ENCODE assay signal across 8 mouse cellular contexts in genomic region chr8:83893915-83894314, GRCm38 (mm10). TPM values are rescaled to one million over a fixed set of nuclear protein-coding genes. Genes with fewer than 3 reads are reported as not detected.
A peak's percentile ranks its signal among the peaks of the same experiment; 100 is the strongest.
DNase-seq lines count a peak whose midpoint lies in the region; ATAC-seq and TF ChIP-seq lines count a peak whose summit lies in the region.

No protein-coding gene starts in this region.

- peaks cover 17% of the 10 kb centered on the region for H3K27me3 ChIP-seq in Patski
- H3K27me3 ChIP-seq in liver, embryonic 11.5 days (replicated peaks; ENCODE audit: control insufficient read depth, insufficient read depth, low read length): peaks cover 27% of the 10 kb centered on the region

- no peak overlapping the region for H3K27ac ChIP-seq in liver, embryonic 11.5 days (ENCODE audit: low read depth, low read length)

- no peak overlapping the region for H3K4me2 ChIP-seq in liver, embryonic 11.5 days

- WGBS in liver, embryonic 11.5 days: under 1% methylated on average over 5 of the region's 5 CpGs

- peak; percentile 41 for ATAC-seq in Patski
- ATAC-seq in liver, embryonic 11.5 days (replicated peaks; ENCODE audit: low FRiP score): no peak

- no peaks in the 10 kb centered on the region for H3K9me3 ChIP-seq in liver, embryonic 11.5 days (ENCODE audit: control insufficient read depth, low read length)

- H3K4me3 ChIP-seq in liver, embryonic 11.5 days (ENCODE audit: low read depth, low read length): no peak overlapping the region

- DNase-seq in left cerebral cortex, adult 18-20 months (ENCODE audit: low spot score in 2 of 2): peak; percentile 83 to 90
- no peak for DNase-seq in left cerebral cortex, adult 11 months (ENCODE audit: low spot score)
- DNase-seq in Patski (ENCODE audit: low read depth, low spot score): no peak
- peak; percentile 92 to 95 for DNase-seq in cerebellum, postnatal 36 days
- DNase-seq in heart, postnatal 4 days: peak; percentile 86
- DNase-seq in liver, embryonic 11.5 days (ENCODE audit: low spot score): peak; percentile 74
- DNase-seq in right cerebral cortex, adult 2 months (ENCODE audit: low spot score in 2 of 2): peak; percentile 88 to 92
- DNase-seq in urinary bladder, adult 2 months (ENCODE audit: low spot score): peak; percentile 67

- POLR2A ChIA-PET in Patski (lab: Charles Lee): no interaction called here

- in situ Hi-C loops in Patski (cut with MboI; ENCODE audit: low pct_unique_long_range_greater_than_20kb): loop anchor here (5.0 kb wide), 1 partner anchor 237 kb away; no protein-coding TSS in a partner anchor

- H3K9ac ChIP-seq in liver, embryonic 11.5 days (ENCODE audit: low read depth, low read length): no peak overlapping the region

- H3K36me3 ChIP-seq in liver, embryonic 11.5 days (ENCODE audit: control insufficient read depth, insufficient read depth, low read length): no peaks in the 10 kb centered on the region

- CTCF ChIA-PET in Patski (lab: Charles Lee): interaction anchor here (0.8 to 6.3 kb wide), 8 partner anchors 18 to 232 kb away, joined by 3 to 65 read pairs (median 4); partner anchors contain the start of gene Asf1b

- TF ChIP-seq CTCF in Patski (IDR thresholded peaks at IDR 0.05): no peak

- 0 out of 2 replicates have a peak, but pooled peaks cover 2% of the 10 kb centered on the region for H3K4me1 ChIP-seq in liver, embryonic 11.5 days (replicated peaks; ENCODE audit: control insufficient read depth, insufficient read depth, low read length)

RNA-seq across cellular contexts. Expression of gene Adgrl1, which starts 6.0 kb away (rescaled TPM):
- total RNA-seq in left cerebral cortex, adult 18-20 months (2021): 100 to 1,000 TPM; 348 to 367 TPM
- polyA plus RNA-seq in Patski (2021): 51.2 TPM
- 10 to 100 TPM; 37.5 to 39.8 TPM for total RNA-seq in heart, postnatal 4 days (2021)
- 7.4 and 10.3 TPM in 2 replicates for polyA plus RNA-seq in liver, embryonic 11.5 days (2014; fragmentation: Nextera tagmentation; extraction: Ambion mirVana)
- 39.4 and 48.3 TPM in 2 replicates for polyA plus RNA-seq in urinary bladder, adult 2 months (2012; rRNA removed)

Comparison
In these comparisons a context has a peak if more than half of its experiments do, and no peak if none do; other contexts are left out.
1. DNase-seq: peak in left cerebral cortex, adult 18-20 months (2 of 2), cerebellum, postnatal 36 days (2 of 2), heart, postnatal 4 days (single experiment), liver, embryonic 11.5 days (single experiment), right cerebral cortex, adult 2 months (2 of 2) and urinary bladder, adult 2 months (single experiment); none in left cerebral cortex, adult 11 months (single experiment) and Patski (single experiment).